In the genomic region with DNA sequence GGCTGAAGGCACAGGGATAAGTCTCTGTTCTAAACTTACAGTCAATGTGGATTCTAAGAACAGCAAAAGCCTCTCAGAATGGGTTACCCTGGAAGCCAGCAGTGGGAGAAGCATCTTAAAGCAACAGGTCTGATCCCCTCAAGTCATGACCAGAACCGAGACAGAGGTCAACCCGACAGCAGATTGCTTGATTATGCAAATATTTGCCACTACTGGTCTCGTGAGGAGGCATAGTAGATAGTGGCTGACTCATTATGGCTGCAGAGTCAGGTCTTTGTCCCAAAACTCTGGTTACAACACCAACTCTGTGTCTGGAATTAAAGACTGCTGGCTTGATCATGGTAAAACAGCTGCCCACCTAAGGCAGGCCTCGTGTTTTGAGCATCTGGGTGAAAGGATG, we compare ENCODE assay signal across 20 mouse cellular contexts. TPM values are rescaled to one million over a fixed set of nuclear protein-coding genes. Genes with fewer than 3 reads are reported as not detected.
A peak's percentile ranks its signal among the peaks of the same experiment; 100 is the strongest.
DNase-seq lines count a peak whose midpoint lies in the region; ATAC-seq and TF ChIP-seq lines count a peak whose summit lies in the region.
"Had no signal": no experiment of that assay in that cellular context is flagged by ENCODE, and none has a peak within 500 bp of the region (broad histone marks: within the 10 kb centered on the region; RNA-seq: fewer than 3 reads in every experiment).

No protein-coding gene starts in this region.

- WGBS in liver, postnatal 0 days (ENCODE audit: insufficient replicate concordance): 34% methylated on average over 4 of the region's 4 CpGs
- WGBS in liver, embryonic 11.5 days: 39% methylated on average over 4 of the region's 4 CpGs
- WGBS in bone marrow, adult 2 months: 17% methylated on average over 4 of the region's 4 CpGs
- WGBS in small intestine, adult 2 months: 33% methylated on average over 4 of the region's 4 CpGs

- TF ChIP-seq EP300 in liver, postnatal 0 days (IDR thresholded peaks at IDR 0.05; ENCODE audit: low read depth): no peak

- H3K9me3 ChIP-seq in liver, postnatal 0 days (ENCODE audit: low read length): no peaks in the 10 kb centered on the region
- no peaks in the 10 kb centered on the region for H3K9me3 ChIP-seq in liver, embryonic 11.5 days (ENCODE audit: control insufficient read depth, low read length)
- H3K9me3 ChIP-seq: embryonic facial prominence, embryonic 13.5 days; forebrain, embryonic 12.5 days; G1E; midbrain, embryonic 13.5 days had no signal

- no peak for TF ChIP-seq CTCF in liver, postnatal 0 days (IDR thresholded peaks at IDR 0.05; ENCODE audit: low read depth)
- no peak for TF ChIP-seq CTCF in bone marrow, adult 2 months (IDR thresholded peaks at IDR 0.05; ENCODE audit: control insufficient read depth, insufficient read depth, low read length)
- TF ChIP-seq CTCF in small intestine, adult 2 months (IDR thresholded peaks at IDR 0.05; ENCODE audit: extremely low read depth, insufficient read length, insufficient replicate concordance, low read depth, low read length): no peak

- H3K4me3 ChIP-seq in liver, postnatal 0 days (ENCODE audit: low read depth, low read length): no peak overlapping the region
- H3K4me3 ChIP-seq in liver, embryonic 11.5 days (ENCODE audit: low read depth, low read length): no peak overlapping the region
- H3K4me3 ChIP-seq in bone marrow, adult 2 months (replicated peaks; ENCODE audit: control insufficient read depth, low read depth, low read length): no peak overlapping the region
- H3K4me3 ChIP-seq in small intestine, adult 2 months (ENCODE audit: low read depth, low read length): no peak overlapping the region
- H3K4me3 ChIP-seq: embryonic facial prominence, embryonic 13.5 days; erythroblast, embryonic 14.5 days; forebrain, embryonic 12.5 days; midbrain, embryonic 13.5 days had no signal

- no peak for ATAC-seq in liver, postnatal 0 days
- ATAC-seq in liver, embryonic 11.5 days (replicated peaks; ENCODE audit: low FRiP score): no peak
- ATAC-seq: midbrain, embryonic 13.5 days; Patski had no signal

- 0 out of 2 replicates have a peak overlapping the region, but pooled peaks have one; percentile 30 for H3K9ac ChIP-seq in liver, postnatal 0 days (replicated peaks)
- no peak overlapping the region for H3K9ac ChIP-seq in liver, embryonic 11.5 days (ENCODE audit: low read depth, low read length)
- H3K9ac ChIP-seq: embryonic facial prominence, embryonic 13.5 days; forebrain, embryonic 12.5 days; hindbrain, embryonic 14.5 days; midbrain, embryonic 13.5 days had no signal

- no peaks in the 10 kb centered on the region for H3K36me3 ChIP-seq in liver, postnatal 0 days (replicated peaks; ENCODE audit: insufficient read depth, low read length)
- no peaks in the 10 kb centered on the region for H3K36me3 ChIP-seq in liver, embryonic 11.5 days (ENCODE audit: control insufficient read depth, insufficient read depth, low read length)
- no peaks in the 10 kb centered on the region for H3K36me3 ChIP-seq in small intestine, adult 2 months (ENCODE audit: control insufficient read depth, insufficient read depth, low read length)
- H3K36me3 ChIP-seq: embryonic facial prominence, embryonic 13.5 days; forebrain, embryonic 12.5 days; G1E; midbrain, embryonic 13.5 days had no signal

- peak overlapping the region; percentile 39 for H3K4me2 ChIP-seq in liver, postnatal 0 days (ENCODE audit: low read depth, low read length)
- no peak overlapping the region for H3K4me2 ChIP-seq in liver, embryonic 11.5 days
- H3K4me2 ChIP-seq: embryonic facial prominence, embryonic 13.5 days; forebrain, embryonic 12.5 days; hindbrain, embryonic 14.5 days; midbrain, embryonic 13.5 days had no signal

- TF ChIP-seq POLR2A in bone marrow, adult 2 months (IDR thresholded peaks at IDR 0.05; ENCODE audit: borderline replicate concordance, control insufficient read depth, low read depth, low read length): no peak
- no peak for TF ChIP-seq POLR2A in small intestine, adult 2 months (IDR thresholded peaks at IDR 0.05; ENCODE audit: low read depth, low read length)

- H3K4me1 ChIP-seq in liver, postnatal 0 days (ENCODE audit: insufficient read depth): peaks cover 31% of the 10 kb centered on the region
- H3K4me1 ChIP-seq in liver, embryonic 11.5 days (replicated peaks; ENCODE audit: control insufficient read depth, insufficient read depth, low read length): peaks cover 20% of the 10 kb centered on the region
- H3K4me1 ChIP-seq in bone marrow, adult 2 months (ENCODE audit: control insufficient read depth, insufficient read depth, low read length): peaks cover 12% of the 10 kb centered on the region
- H3K4me1 ChIP-seq in small intestine, adult 2 months (ENCODE audit: control insufficient read depth, insufficient read depth, insufficient read length, low read length): peaks cover 4% of the 10 kb centered on the region; the same call in 1 of the 2 replicates
- H3K4me1 ChIP-seq: midbrain, embryonic 13.5 days had no signal

- H3K27ac ChIP-seq in liver, postnatal 0 days (ENCODE audit: low read depth): peak overlapping the region; percentile 73
- no peak overlapping the region for H3K27ac ChIP-seq in liver, embryonic 11.5 days (ENCODE audit: low read depth, low read length)
- peak overlapping the region; percentile 76 for H3K27ac ChIP-seq in bone marrow, adult 2 months (ENCODE audit: control insufficient read depth, insufficient read depth, low read depth, low read length, poor library complexity)
- peak overlapping the region; percentile 53; the same call in 1 of the 2 replicates for H3K27ac ChIP-seq in small intestine, adult 2 months (ENCODE audit: insufficient read depth, low read depth, low read length)
- H3K27ac ChIP-seq: embryonic facial prominence, embryonic 13.5 days; forebrain, embryonic 12.5 days; hindbrain, embryonic 14.5 days; kidney, postnatal 0 days; midbrain, embryonic 13.5 days had no signal

- peak; percentile 86 for DNase-seq in heart, adult 11 months
- DNase-seq in heart, postnatal 4 days: no peak
- DNase-seq in liver, postnatal 0 days: no peak
- DNase-seq in liver, embryonic 11.5 days (ENCODE audit: low spot score): no peak
- DNase-seq in retina, embryonic 14.5 days (ENCODE audit: low spot score): no peak
- no peak for DNase-seq in urinary bladder, postnatal 14 days (ENCODE audit: low spot score)
- DNase-seq: cerebellum, adult 18-20 months; cerebellum, postnatal 25 days; kidney, adult 2 months; right cerebral cortex, postnatal 25 days had no signal

- no peaks in the 10 kb centered on the region for H3K27me3 ChIP-seq in liver, postnatal 0 days (ENCODE audit: insufficient read depth, low read length)
- no peaks in the 10 kb centered on the region for H3K27me3 ChIP-seq in liver, embryonic 11.5 days (replicated peaks; ENCODE audit: control insufficient read depth, insufficient read depth, low read length)
- no peaks in the 10 kb centered on the region for H3K27me3 ChIP-seq in small intestine, adult 2 months (ENCODE audit: control insufficient read depth, insufficient read depth, low read length)
- H3K27me3 ChIP-seq: embryonic facial prominence, embryonic 13.5 days; forebrain, embryonic 12.5 days; midbrain, embryonic 13.5 days; Patski had no signal

RNA-seq across cellular contexts. Expression of a gene that starts 11.9 kb away (rescaled TPM):
- total RNA-seq in heart, postnatal 4 days (2021): 10 to 100 TPM; 13.7 to 15.2 TPM
- 1.9 and 3.0 TPM in 2 replicates for polyA plus RNA-seq in liver, postnatal 0 days (2015; fragmentation: Nextera tagmentation; extraction: Ambion mirVana)
- 4.9 and 6.2 TPM in 2 replicates for polyA plus RNA-seq in liver, embryonic 11.5 days (2014; fragmentation: Nextera tagmentation; extraction: Ambion mirVana)
- 17.9 and 35.7 TPM in 2 replicates for polyA plus RNA-seq in bone marrow, adult 2 months (2011; ENCODE audit: insufficient read depth, insufficient read length, low replicate concordance, missing spikeins)
- 7.5 and 11.9 TPM in 2 replicates for polyA plus RNA-seq in small intestine, adult 2 months (2012; rRNA removed)
